Mouse (Mus musculus) intestine, postnatal 0 days (tissue): ENCODE measurements around the gene Slc6a17. TPM values are rescaled to one million over a fixed set of nuclear protein-coding genes. Genes with fewer than 3 reads are reported as not detected.

Experiments
- ATAC-seq: fragments of 200-750 bp; cut with Nextera tagmentation; 2 replicates; pipeline ENCODE4 v1.8.0; 2017; ENCODE audit warnings: mild to moderate bottlenecking, moderate TSS enrichment, moderate library complexity
- H3K27ac ChIP-seq: fragments of 300-500 bp; sonication (generic); 2 replicates; pipeline ENCODE4 v1.5.1; 2014; ENCODE audit warnings: mild to moderate bottlenecking, low read depth, low read length, moderate library complexity
- H3K27me3 ChIP-seq: fragments of 300-500 bp; sonication (generic); replicated peaks from 2 replicates; pipeline ENCODE4 v1.6.1; 2014; ENCODE audit warnings: low read length, mixed read lengths; ENCODE audit not compliant: control insufficient read depth, insufficient read depth
- H3K36me3 ChIP-seq: fragments of 300-500 bp; sonication (generic); 2 replicates; pipeline ENCODE4 v1.6.1; 2014; ENCODE audit warnings: mild to moderate bottlenecking, moderate library complexity; ENCODE audit not compliant: control insufficient read depth, insufficient read depth
- H3K4me1 ChIP-seq: fragments of 300-500 bp; sonication (generic); replicated peaks from 2 replicates; pipeline ENCODE4 v1.6.1; 2014; ENCODE audit warnings: antibody characterized with exemption, low read length, mixed read lengths; ENCODE audit not compliant: control insufficient read depth, insufficient read depth
- H3K4me2 ChIP-seq: fragments of 300-500 bp; sonication (generic); replicated peaks from 2 replicates; pipeline ENCODE4 v1.6.1; 2014; ENCODE audit warnings: low read depth, mild to moderate bottlenecking, moderate library complexity
- H3K4me3 ChIP-seq: fragments of 300-500 bp; sonication (generic); 2 replicates; pipeline ENCODE4 v1.5.1; 2014; ENCODE audit warnings: low read depth, low read length
- H3K9ac ChIP-seq: fragments of 300-500 bp; sonication (generic); 2 replicates; pipeline ENCODE4 v1.6.1; 2014; ENCODE audit warnings: mild to moderate bottlenecking, low read depth, low read length
- H3K9me3 ChIP-seq: fragments of 300-500 bp; sonication (generic); 2 replicates; pipeline ENCODE4 v1.6.1; 2016; ENCODE audit warnings: mixed run types; ENCODE audit not compliant: control insufficient read depth
- CTCF ChIP-seq: sonication (generic); IDR thresholded peaks from 2 replicates; pipeline ENCODE4 v1.5.1; 2016; ENCODE audit warnings: low read depth, mild to moderate bottlenecking, control low read depth, antibody characterized with exemption, moderate library complexity
- WGBS: fragments of 180-500 bp; shearing (Covaris S2); extraction: QIAGEN DNeasy Blood & Tissue Kit; methylation state at CpG from one replicate; pipeline ENCODE4 v1.1.7; 2014; 5-methylcytosine and 5-hydroxymethylcytosine counted together
- polyA plus RNA-seq: library from polyadenylated mRNA; unstranded; fragments of >200 nt; fragmentation: Nextera tagmentation; extraction: Ambion mirVana; gene quantifications from 2 replicates; pipeline ENCODE4 v1.2.1, GENCODE M21; 2015

The Slc6a17 gene
- polyA plus RNA-seq, 1 experiment from 2014 or later = 1.7 TPM

DNA sequence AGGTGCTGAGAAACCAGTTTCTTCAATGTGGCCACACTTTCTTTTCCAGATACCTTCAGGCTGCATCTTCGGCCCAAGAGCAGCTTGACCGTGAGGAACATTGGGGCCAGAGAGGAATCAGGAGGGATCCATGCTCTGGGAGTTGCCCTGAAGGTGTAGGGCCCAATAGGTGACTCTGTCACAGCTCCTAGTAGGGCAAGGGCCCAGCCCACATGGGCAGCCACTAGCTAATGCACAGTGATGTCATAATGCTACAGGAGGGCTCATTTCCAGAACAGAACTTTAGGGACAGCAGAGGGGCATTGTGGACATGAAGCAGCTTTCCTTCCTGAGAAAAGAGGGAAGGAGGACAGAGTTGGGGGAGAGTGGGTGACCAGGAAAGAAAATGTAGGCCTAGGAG, 37.0 kb upstream of the Slc6a17 start, which contains the start of gene Ubl4b:
Gene Ubl4b, minus strand, starts transcription at position 232 of the 400 bp plus-strand sequence.
- H3K9ac ChIP-seq = no peak within 1 kb of the TSS
- no peaks in the 10 kb centered on the region for H3K27me3 ChIP-seq
- no peaks in the 10 kb centered on the region for H3K36me3 ChIP-seq
- no peak within 1 kb of the TSS for H3K4me2 ChIP-seq
- no peak within 1 kb of the TSS for H3K27ac ChIP-seq
- no peaks in the 10 kb centered on the region for H3K4me1 ChIP-seq
- 93% methylated on average over 2 of the region's 2 CpGs for WGBS
- no peak for ATAC-seq
- H3K4me3 ChIP-seq = no peak within 1 kb of the TSS
- TF ChIP-seq CTCF = no peak
- H3K9me3 ChIP-seq = no peaks in the 10 kb centered on the region

DNA sequence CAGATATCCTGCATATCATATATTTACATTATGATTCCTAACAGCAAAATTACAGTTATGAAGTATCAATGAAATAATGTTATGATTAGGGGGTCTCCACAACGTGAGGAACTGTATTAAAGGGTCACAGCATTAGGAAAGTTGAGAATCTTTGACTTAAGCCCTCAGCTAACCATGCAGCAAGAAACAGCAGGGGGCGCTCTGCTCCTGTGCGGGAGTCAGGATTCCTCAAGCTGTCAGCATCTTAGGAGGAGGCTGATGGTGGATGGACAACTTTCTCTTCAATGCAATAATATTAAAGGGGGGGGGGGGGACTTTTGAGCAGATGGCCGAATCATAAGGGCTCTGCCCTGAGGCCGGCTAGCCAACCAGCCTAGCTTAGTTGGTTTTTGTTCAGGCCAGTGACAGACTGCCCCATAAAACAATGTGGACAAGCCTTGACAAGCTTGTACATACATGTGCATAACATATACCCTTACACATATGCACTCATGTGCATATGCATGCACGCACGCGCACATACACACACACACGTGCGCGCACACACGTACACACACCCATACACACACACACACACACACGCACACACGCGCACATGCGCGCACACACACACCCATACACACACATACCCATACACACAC, 32.7 kb upstream of the Slc6a17 start:
- Histone ChIP-seq H3K4me3 (no peak overlapping the region), H3K4me1 (no peaks in the 10 kb centered on the region), H3K36me3 (no peaks in the 10 kb centered on the region), H3K4me2 (no peak overlapping the region), H3K27ac (no peak overlapping the region), H3K9ac (no peak overlapping the region), H3K27me3 (0 out of 2 replicates have a peak, but pooled peaks cover 10% of the 10 kb centered on the region), H3K9me3 (no peaks in the 10 kb centered on the region)
- ATAC-seq = no peak
- TF ChIP-seq CTCF = peak; percentile 80
- WGBS = 73% methylated on average over 17 of the region's 17 CpGs

GRCm38 (mm10) chr3:107546956-107547355, 29.1 kb upstream of the Slc6a17 start:
- no peak for TF ChIP-seq CTCF
- no peak for ATAC-seq
- no peaks in the 10 kb centered on the region for H3K36me3 ChIP-seq
- H3K27me3 ChIP-seq = 0 out of 2 replicates have a peak, but pooled peaks cover 10% of the 10 kb centered on the region
- no peak overlapping the region for H3K4me2 ChIP-seq
- H3K4me1 ChIP-seq = no peaks in the 10 kb centered on the region
- no peak overlapping the region for H3K4me3 ChIP-seq
- H3K27ac ChIP-seq = no peak overlapping the region
- WGBS = 56% methylated on average over 2 of the region's 2 CpGs
- no peak overlapping the region for H3K9ac ChIP-seq
- no peaks in the 10 kb centered on the region for H3K9me3 ChIP-seq

DNA sequence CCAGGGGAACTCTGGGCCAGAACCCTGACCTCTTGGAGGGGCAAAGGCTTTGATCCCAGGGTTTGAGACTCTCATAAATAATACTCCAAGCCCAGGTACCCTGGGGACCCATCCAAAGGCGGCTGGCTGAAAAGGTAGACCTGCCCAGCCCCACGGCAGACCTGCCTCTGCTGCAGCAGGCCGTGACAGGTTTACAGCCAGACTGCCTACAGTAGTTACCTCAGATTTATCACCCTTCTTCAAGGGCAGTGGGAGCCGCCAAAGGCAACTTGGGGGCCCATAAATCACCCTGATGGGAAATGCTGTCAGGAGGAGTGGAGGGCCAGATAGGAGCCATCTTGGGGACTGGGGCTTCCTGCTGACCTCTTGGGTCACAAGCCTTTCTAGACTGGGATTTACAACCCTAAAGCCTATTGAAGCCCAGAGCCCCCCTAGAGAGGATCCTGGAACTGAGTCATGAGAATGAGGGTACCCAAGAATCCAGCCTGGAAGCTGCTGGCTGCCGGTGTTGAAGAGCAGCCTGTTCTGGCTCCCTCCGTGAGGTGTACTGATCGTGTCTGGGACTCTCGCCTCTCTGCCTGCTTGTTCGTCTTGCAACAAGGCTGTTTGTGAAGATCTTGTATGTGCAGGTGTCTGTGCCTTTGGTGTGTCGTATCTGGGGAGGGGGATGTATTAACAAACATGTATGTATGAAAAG, 28.0 kb upstream of the Slc6a17 start:
- no peak overlapping the region for H3K4me3 ChIP-seq
- H3K9ac ChIP-seq = no peak overlapping the region
- no peaks in the 10 kb centered on the region for H3K4me1 ChIP-seq
- no peak overlapping the region for H3K27ac ChIP-seq
- TF ChIP-seq CTCF = no peak
- WGBS = 32% methylated on average over 10 of the region's 10 CpGs
- no peaks in the 10 kb centered on the region for H3K36me3 ChIP-seq
- ATAC-seq = no peak
- H3K9me3 ChIP-seq = no peaks in the 10 kb centered on the region
- H3K4me2 ChIP-seq = no peak overlapping the region
- H3K27me3 ChIP-seq = 0 out of 2 replicates have a peak, but pooled peaks cover 10% of the 10 kb centered on the region

DNA sequence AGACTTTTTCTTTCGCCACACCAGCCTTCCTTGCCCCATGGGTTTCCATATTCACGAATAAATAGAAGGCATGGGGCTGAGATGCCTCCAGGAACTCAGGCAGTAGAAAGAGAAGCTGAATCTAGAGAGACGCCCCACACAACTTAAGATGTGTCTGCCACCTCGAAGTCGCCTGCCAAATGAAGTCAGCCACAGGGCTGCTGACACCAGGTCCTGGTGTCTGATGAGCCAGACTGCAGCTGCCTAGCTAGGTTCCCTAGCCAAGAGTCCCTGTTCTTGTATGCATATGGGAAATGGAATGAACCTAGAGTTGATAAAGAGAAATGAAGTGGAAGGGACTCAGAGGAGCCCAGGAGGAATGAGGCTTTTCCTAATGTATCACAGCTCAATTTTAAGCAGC, 27.5 kb upstream of the Slc6a17 start:
- 61% methylated on average over 5 of the region's 5 CpGs for WGBS
- 0 out of 2 replicates have a peak, but pooled peaks cover 10% of the 10 kb centered on the region for H3K27me3 ChIP-seq
- no peaks in the 10 kb centered on the region for H3K4me1 ChIP-seq
- no peak for TF ChIP-seq CTCF
- H3K4me2 ChIP-seq = no peak overlapping the region
- H3K36me3 ChIP-seq = no peaks in the 10 kb centered on the region
- no peak overlapping the region for H3K4me3 ChIP-seq
- no peak overlapping the region for H3K9ac ChIP-seq
- no peak overlapping the region for H3K27ac ChIP-seq
- ATAC-seq = no peak
- H3K9me3 ChIP-seq = no peaks in the 10 kb centered on the region

GRCm38 (mm10) chr3:107543158-107544080, 25.6 kb upstream of the Slc6a17 start:
- H3K27ac ChIP-seq = no peak overlapping the region
- no peaks in the 10 kb centered on the region for H3K9me3 ChIP-seq
- no peak overlapping the region for H3K4me3 ChIP-seq
- 66% methylated on average over 8 of the region's 8 CpGs for WGBS
- no peak overlapping the region for H3K4me2 ChIP-seq
- H3K4me1 ChIP-seq = no peaks in the 10 kb centered on the region
- no peak for TF ChIP-seq CTCF
- H3K27me3 ChIP-seq = 0 out of 2 replicates have a peak, but pooled peaks cover 5% of the 10 kb centered on the region
- H3K36me3 ChIP-seq = no peaks in the 10 kb centered on the region
- H3K9ac ChIP-seq = no peak overlapping the region
- ATAC-seq = no peak
